Mouse (Mus musculus): ENCODE results near the gene Ncoa7. TPM values are rescaled to one million over a fixed set of nuclear protein-coding genes. Genes with fewer than 3 reads are reported as not detected.
"Not testable (repeated sequence)": the region's sequence is repeated elsewhere in the genome, so short reads cannot be mapped to it uniquely, and the experiment has no call there.

The Ncoa7 gene
- polyA plus RNA-seq, 1 experiment from 2014 or later: 11.8 TPM

DNA sequence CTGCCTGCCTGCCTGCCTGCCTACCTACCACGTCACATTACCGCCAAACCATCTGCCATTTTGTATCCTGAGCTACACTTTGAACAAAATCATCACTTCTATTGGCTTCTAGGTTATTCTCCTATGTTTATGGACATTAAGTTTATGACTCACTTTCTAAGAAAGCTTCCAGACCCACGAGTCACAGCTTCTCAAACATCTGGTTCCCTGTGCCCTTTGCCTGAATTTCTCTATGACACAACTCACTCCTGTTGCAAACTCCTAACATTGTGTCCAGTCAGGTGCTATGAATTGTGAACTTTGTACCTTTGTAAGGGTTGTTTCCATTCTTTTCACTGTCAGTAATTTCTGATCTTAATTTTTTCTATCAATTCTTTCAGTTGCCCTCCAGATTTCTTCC is 164.9 kb downstream of the Ncoa7 start:
- no peaks in the 10 kb centered on the region for H3K27me3 ChIP-seq
- ATAC-seq (ENCODE audit: low read depth): no peak

DNA sequence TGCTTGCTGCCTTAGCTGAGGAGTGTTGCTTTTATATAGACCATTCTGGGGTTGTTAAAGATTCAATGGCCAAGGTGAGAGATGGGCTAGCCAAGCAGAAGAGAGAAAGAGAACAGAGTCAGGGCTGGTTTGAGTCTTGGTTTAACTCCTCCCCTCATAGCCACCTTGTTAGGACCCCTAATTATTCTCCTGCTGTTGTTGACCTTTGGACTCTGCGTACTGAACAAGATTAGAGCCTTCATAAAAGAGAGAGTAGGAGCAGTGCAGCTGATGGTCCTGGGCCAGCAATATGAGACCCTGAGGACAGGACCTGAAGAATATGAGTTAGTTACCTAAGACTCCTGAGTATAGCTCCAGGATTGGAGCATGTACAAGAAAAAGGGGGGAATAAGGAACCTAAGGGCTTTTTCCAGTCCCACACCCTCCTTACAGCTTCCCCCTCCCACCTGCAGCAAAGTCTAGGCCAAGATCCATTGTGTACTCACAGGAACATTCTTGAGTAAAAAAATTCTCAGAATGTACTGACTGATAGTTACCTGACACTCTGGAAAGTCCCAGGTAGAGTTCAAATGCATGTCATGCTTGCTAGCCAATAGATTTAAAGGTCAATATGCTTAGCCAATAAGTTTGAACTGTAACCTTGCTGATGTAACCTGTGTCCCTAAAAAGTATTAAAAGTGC is 166.5 kb downstream of the Ncoa7 start:
- H3K27ac ChIP-seq; H3K36me3 ChIP-seq; H3K9ac ChIP-seq; H3K27me3 ChIP-seq; DNase-seq; H3K4me2 ChIP-seq; H3K9me3 ChIP-seq (replicated peaks); H3K4me3 ChIP-seq (replicated peaks); ATAC-seq (ENCODE audit: low read depth): not testable (repeated sequence)
- 69% methylated on average over 1 of the region's 1 CpGs for WGBS (ENCODE audit: insufficient replicate concordance)
- H3K4me1 ChIP-seq (replicated peaks): peaks cover 29% of the 10 kb centered on the region

More for the DNA sequence above, 164.9 kb downstream of the Ncoa7 start:
- DNase-seq: no peak
- Histone ChIP-seq H3K4me1 (replicated peaks) (peaks cover 13% of the 10 kb centered on the region), H3K4me3 (replicated peaks) (no peak overlapping the region), H3K4me2 (no peak overlapping the region), H3K27ac (no peak overlapping the region), H3K9ac (no peak overlapping the region), H3K36me3 (no peaks in the 10 kb centered on the region), H3K9me3 (replicated peaks) (no peaks in the 10 kb centered on the region)
- WGBS (ENCODE audit: insufficient replicate concordance): 64% methylated on average over 3 of the region's 3 CpGs

DNA sequence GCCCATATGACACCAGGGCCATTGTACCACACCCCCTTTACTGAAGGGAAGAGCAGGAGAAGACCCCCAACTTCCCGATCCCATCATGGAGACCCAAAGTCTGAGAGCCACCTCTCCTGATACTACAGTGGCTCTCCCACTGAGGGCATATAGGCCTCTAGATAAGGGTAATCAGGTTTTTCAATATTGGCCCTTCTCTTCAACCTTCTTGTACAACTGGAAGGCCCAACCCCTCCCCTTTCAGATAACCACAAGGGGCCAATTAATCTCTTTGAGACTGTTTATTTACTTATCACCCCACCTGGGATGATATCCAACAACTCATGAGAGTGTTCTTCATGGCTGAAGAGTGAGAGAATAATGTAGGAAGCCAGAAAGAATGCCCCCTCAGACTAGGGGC is 170.4 kb downstream of the Ncoa7 start:
- DNase-seq (no peak), ATAC-seq (ENCODE audit: low read depth) (peak; percentile 87)
- Histone ChIP-seq H3K27ac (peak overlapping the region; percentile 58), H3K4me2 (peak overlapping the region; percentile 33), H3K9ac (no peak overlapping the region), H3K4me3 (replicated peaks) (no peak overlapping the region), H3K27me3 (no peaks in the 10 kb centered on the region), H3K36me3 (no peaks in the 10 kb centered on the region), H3K9me3 (replicated peaks) (no peaks in the 10 kb centered on the region), H3K4me1 (replicated peaks) (peaks cover 41% of the 10 kb centered on the region)
- 75% methylated on average over 1 of the region's 1 CpGs for WGBS (ENCODE audit: insufficient replicate concordance)

DNA sequence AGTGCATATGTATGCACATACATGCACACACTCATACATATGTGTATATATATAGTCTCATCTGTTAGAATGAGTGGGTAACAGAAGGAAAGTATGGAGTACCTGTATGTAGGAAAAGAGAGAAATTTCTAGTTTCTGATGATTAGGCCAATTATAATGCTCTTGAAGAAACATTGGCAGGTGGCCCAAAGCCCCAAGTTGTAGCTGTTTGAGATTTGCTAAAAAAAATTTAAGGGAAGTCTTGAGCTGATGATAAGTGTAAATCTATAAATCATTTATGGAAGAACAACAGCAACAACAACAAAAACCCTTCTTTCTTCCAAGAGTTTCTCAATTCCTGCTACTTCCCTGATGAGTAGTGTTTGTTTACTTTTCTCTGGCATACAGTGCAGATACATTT is 173.1 kb downstream of the Ncoa7 start:
- no peak for ATAC-seq (ENCODE audit: low read depth)
- Histone ChIP-seq H3K27me3 (no peaks in the 10 kb centered on the region), H3K9me3 (replicated peaks) (no peaks in the 10 kb centered on the region), H3K36me3 (no peaks in the 10 kb centered on the region), H3K9ac (no peak overlapping the region), H3K4me1 (replicated peaks) (peaks cover 41% of the 10 kb centered on the region), H3K4me3 (replicated peaks) (no peak overlapping the region), H3K27ac (no peak overlapping the region), H3K4me2 (no peak overlapping the region)
- no peak for DNase-seq

DNA sequence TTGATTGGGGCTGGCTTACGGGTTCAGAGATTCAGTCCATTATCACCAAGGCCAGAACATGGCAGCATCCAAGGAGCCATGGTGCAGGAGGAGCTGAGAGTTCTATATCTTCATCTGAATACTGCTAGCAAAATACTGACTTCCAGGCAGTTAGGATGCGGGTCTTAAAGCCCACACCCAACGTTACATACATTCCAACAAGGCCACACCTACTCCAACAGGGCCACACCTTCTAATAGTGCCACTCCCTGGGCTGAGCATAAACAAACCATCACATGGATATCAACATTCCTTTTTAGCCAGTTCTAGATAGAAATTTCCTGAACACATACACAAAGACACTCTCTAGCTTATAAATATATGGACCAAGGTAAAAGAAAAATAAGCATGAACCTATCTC is 173.6 kb downstream of the Ncoa7 start, which contains the start of gene Hint3:
Hint3 (minus strand) TSS at position 120 of the 400 bp plus-strand sequence.
- Histone ChIP-seq H3K27me3 (no peaks in the 10 kb centered on the region), H3K36me3 (no peaks in the 10 kb centered on the region), H3K4me2 (no peak within 1 kb of the TSS), H3K4me3 (replicated peaks) (no peak within 1 kb of the TSS), H3K4me1 (replicated peaks) (peaks cover 41% of the 10 kb centered on the region), H3K9ac (no peak within 1 kb of the TSS), H3K9me3 (replicated peaks) (no peaks in the 10 kb centered on the region), H3K27ac (no peak within 1 kb of the TSS; the same call in 1 of the 2 replicates)
- ATAC-seq (ENCODE audit: low read depth): peak; percentile 63; the same call in 1 of the 2 replicates
- DNase-seq: no peak
- 59% methylated on average over 3 of the region's 3 CpGs for WGBS (ENCODE audit: insufficient replicate concordance)

DNA sequence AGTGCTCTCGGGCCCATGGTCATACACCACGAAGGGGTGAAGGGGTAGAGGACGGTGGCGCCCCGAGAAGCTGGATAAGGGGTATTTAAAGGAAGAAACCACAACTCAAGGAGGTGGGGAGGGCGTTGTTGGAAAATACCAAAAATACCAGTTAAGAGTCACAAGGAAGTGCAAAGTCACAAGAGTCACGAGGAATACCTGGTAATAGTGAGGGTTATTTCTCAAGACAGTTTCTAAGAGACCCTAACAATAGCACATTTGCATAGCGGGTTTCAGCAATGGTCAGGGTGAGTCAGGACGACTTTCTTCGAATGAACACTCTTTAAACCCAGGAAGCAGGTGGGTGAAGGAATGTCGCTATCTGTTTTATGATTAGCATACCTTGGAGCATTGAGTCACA is 174.7 kb downstream of the Ncoa7 start:
- H3K9ac ChIP-seq; H3K27ac ChIP-seq; H3K27me3 ChIP-seq; H3K9me3 ChIP-seq (replicated peaks); H3K4me2 ChIP-seq; ATAC-seq (ENCODE audit: low read depth); DNase-seq; H3K36me3 ChIP-seq; H3K4me3 ChIP-seq (replicated peaks): not testable (repeated sequence)
- peaks cover 36% of the 10 kb centered on the region for H3K4me1 ChIP-seq (replicated peaks)
- 79% methylated on average over 11 of the region's 11 CpGs for WGBS (ENCODE audit: insufficient replicate concordance)

DNA sequence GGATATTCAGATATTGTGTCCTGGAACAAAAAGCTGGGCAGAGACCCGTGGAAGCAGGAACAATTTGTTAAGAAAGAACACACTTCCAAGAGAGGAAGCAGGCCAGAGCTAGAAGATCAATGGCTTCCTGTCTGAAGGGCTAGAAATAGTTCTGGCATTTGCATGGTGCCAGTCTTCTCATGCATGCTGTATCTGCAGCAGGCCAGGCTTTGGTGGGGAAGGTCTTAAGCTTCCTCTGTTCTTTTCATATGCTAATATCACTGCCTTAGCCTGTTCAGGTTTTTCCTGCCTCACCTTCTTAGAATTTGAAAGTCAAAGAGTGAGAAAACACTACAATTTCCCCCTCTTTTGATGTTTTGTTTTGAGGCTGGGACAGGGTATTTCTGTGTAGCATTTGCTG is 175.6 kb downstream of the Ncoa7 start:
- Histone ChIP-seq H3K4me1 (replicated peaks) (peaks cover 27% of the 10 kb centered on the region), H3K9me3 (replicated peaks) (no peaks in the 10 kb centered on the region), H3K27me3 (no peaks in the 10 kb centered on the region), H3K4me2 (no peak overlapping the region), H3K36me3 (no peaks in the 10 kb centered on the region), H3K27ac (no peak overlapping the region), H3K9ac (no peak overlapping the region), H3K4me3 (replicated peaks) (no peak overlapping the region)
- no peak for ATAC-seq (ENCODE audit: low read depth)
- WGBS (ENCODE audit: insufficient replicate concordance): 9% methylated on average over 1 of the region's 1 CpGs
- no peak for DNase-seq

DNA sequence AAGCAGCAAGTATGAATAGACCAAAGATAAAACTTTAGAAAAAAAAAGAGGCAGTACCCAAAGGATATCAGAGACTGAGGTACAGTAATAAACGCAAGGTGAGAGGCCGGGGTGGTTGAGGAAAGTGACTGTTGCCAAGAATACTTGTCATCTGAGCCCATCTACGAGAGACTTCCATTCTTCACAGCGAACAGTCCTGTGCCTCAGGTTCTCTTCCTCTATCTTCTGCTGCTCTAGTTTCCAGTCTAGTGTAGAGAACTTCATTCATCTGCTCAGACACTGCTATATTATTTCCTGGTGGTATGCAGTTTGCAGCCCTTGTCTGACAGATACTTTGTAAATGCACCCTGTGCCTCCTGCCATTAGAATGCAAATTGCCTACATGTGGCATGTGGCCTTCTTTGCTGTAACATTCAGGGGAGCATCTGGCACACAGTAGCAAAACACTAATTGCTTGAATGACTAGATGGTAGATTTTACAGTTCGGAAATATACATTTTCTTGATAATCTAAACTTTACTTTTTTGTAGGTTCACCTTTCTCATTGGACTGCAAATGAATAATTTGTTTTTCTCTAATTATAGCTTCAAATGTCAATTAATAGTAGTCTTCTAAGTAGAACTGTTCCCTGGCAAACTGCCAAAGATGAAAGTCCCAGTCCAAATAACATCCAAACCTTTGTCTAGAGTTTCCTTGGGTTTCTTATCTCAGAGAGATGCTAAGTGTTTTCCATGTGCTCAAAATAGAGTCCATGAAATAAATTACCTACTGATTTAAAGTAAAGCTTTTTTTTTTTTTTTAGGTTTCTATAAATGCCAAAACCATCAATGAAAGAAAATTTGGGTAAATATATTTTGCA is 178.7 kb downstream of the Ncoa7 start:
- Histone ChIP-seq H3K4me3 (replicated peaks) (no peak overlapping the region), H3K9me3 (replicated peaks) (no peaks in the 10 kb centered on the region), H3K27me3 (0 out of 2 replicates have a peak, but pooled peaks cover 4% of the 10 kb centered on the region), H3K4me1 (replicated peaks) (peaks cover 9% of the 10 kb centered on the region), H3K9ac (no peak overlapping the region), H3K27ac (no peak overlapping the region), H3K4me2 (no peak overlapping the region), H3K36me3 (no peaks in the 10 kb centered on the region)
- DNase-seq (no peak), ATAC-seq (ENCODE audit: low read depth) (no peak)
- 60% methylated on average over 5 of the region's 5 CpGs for WGBS (ENCODE audit: insufficient replicate concordance)

DNA sequence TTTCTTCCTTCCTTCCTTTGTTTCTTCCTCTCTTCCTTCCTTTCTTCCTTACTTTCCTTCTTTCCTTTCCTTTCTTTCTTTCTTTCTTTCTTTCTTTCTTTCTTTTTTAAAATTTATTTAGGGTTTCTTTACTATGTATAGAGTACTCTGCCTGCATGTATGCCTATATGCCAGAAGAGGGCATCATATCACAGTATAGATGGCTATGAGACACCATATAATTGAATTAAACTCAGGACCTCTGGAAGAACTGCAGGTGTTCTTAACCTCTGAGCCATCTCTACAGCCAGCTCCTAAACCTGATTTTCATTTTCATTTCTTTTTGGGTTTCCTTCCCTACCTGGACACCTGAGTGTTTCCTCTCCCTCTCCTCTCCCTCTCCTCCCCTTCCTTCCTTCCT is 180.2 kb downstream of the Ncoa7 start:
- Histone ChIP-seq H3K4me1 (replicated peaks) (peaks cover 9% of the 10 kb centered on the region), H3K4me3 (replicated peaks) (no peak overlapping the region), H3K27me3 (0 out of 2 replicates have a peak, but pooled peaks cover 4% of the 10 kb centered on the region), H3K36me3 (no peaks in the 10 kb centered on the region), H3K27ac (no peak overlapping the region), H3K9me3 (replicated peaks) (no peaks in the 10 kb centered on the region), H3K9ac (no peak overlapping the region), H3K4me2 (no peak overlapping the region)
- ATAC-seq (ENCODE audit: low read depth) (no peak), DNase-seq (no peak)

DNA sequence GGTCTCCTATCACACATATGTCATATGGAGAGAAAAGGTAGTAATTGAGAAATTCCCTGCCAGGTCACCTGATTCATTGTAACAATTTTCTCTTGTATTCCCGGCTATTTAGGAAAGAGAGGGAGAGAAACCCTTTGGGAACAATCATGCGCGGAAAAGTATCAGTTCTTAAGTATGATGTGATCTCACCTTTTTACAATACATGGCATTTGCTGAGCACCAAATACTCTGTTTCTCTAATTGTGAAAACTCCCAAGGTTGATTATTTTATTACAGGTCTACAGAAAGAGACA is 184.3 kb downstream of the Ncoa7 start:
- no peak for ATAC-seq (ENCODE audit: low read depth)
- WGBS (ENCODE audit: insufficient replicate concordance): 39% methylated on average over 3 of the region's 3 CpGs

DNA sequence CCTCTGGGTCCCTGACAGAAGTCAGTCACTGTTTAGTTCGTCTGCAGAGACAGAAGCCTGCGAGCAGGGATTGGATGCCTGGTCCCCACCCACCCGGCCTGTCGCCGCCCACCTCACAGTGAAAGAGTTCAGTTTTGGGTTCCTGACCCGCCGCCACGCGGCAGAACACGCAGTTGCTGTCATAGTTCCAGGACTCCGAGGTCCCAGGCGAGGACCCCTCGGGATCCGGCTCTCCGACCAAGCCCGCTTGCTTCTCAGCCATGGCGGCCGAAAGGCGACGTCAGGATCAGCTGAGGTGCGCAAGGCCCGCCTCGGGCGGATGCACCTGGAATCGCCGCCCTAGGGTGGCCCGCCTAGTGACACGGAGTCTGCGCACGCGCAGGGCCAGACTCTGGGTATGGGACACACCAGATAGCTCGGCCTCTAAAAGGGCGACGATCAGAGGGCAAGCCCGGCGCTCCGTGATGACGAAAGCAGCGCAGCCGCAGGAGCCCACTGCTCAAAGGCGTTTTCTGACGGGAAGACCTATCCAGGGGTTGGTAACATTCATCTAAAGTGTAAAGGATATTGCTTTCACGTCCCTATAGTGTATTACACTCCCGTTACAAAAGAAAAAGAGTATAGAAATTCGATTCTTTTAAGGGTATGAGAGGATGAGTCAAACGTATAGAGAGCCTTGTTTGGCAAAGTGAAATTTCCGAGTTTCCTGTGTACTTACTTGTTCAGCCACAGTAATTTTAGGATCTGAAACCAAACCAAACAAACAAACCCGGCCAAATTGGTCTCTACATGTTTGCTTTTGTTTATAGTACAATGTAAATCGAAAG is 184.8 kb downstream of the Ncoa7 start:
- Histone ChIP-seq H3K4me2 (peak overlapping the region; percentile 91), H3K9me3 (replicated peaks) (no peaks in the 10 kb centered on the region), H3K27ac (peak overlapping the region; percentile 93), H3K27me3 (0 out of 2 replicates have a peak, but pooled peaks cover 4% of the 10 kb centered on the region), H3K9ac (peak overlapping the region; percentile 76), H3K4me1 (replicated peaks) (peaks cover 13% of the 10 kb centered on the region), H3K36me3 (no peaks in the 10 kb centered on the region), H3K4me3 (replicated peaks) (peak overlapping the region; percentile 70)
- DNase-seq: peak; percentile 97
- under 1% methylated on average over 49 of the region's 49 CpGs for WGBS (ENCODE audit: insufficient replicate concordance)
- ATAC-seq (ENCODE audit: low read depth): peak; percentile 100

More for the DNA sequence above, 184.3 kb downstream of the Ncoa7 start:
- Histone ChIP-seq H3K27me3 (0 out of 2 replicates have a peak, but pooled peaks cover 4% of the 10 kb centered on the region), H3K4me1 (replicated peaks) (peaks cover 14% of the 10 kb centered on the region), H3K27ac (peak overlapping the region; percentile 93), H3K4me2 (peak overlapping the region; percentile 91), H3K9me3 (replicated peaks) (no peaks in the 10 kb centered on the region), H3K9ac (peak overlapping the region; percentile 69), H3K36me3 (no peaks in the 10 kb centered on the region), H3K4me3 (replicated peaks) (peak overlapping the region; percentile 70)
- no peak for DNase-seq

All from liver, embryonic 13.5 days (tissue).